Mouse (Mus musculus): ENCODE measurements around the gene Gm2163.
"Not testable (repeated sequence)": the region's sequence is repeated elsewhere in the genome, so short reads cannot be mapped to it uniquely, and the experiment has no call there.

Gene Gm2163

DNA sequence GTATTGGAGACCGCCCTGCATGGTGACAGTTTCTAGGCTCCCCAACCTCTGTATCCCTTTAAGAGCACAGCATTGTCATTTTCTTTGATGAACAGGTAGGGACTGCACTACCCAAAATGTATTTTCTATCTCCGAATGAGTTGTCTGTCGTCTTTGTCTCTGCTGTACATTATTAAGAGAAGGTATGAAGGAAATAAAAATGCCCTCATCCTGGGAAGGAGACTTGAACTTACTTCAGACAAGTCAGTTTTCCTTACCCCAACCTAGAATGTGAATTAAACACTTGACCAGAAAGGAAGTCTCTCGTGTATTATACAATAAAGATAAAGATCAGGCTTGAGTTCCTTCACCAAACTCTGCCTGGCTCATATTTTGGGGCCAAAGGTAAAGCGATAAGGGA, at the start of gene Gm2163:
Gene Gm2163, plus strand, starts transcription at position 301 of the 400 bp plus-strand sequence.
- not testable (repeated sequence) for DNase-seq

DNA sequence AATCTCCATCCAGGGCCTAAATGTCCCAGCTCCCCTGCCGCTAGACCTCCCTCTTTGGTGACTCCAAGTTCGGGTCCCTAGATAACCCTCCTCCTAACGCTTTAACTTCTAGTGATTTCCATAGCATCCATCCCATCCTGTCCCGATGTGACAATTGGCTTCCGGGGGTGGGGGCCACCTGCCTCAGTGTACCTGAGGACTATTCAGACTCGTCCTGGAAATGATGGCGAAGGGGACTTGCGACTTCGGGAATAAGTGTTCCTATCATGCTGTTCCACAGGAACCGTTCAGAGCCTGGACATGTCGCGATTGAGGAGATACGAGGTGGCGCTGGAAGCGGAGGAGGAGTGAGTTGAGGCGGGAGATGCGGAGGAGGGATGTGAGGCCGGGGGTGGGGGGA, 27.5 kb upstream of the Gm2163 start, which contains the start of gene Gm21586:
Gene Gm21586, plus strand, starts transcription at position 301 of the 400 bp plus-strand sequence.
- not testable (repeated sequence) for DNase-seq

DNA sequence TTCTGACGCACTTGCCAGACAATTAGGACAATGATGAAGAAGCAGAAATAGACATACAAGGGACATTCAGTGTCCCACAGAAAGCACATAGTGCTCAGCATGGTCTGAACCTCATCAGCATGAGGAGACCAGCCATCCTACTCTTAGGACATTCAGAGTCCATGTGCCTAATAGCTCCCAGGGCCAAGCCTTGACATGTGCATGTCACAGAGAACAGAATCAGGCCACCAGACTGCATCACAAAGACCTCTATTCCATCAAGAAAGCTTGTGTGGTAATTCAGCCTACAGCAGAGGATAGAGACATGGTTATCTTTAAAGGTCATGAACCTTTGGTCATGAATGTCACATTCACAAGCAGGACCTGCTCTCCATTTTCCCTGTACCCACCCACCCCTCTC, 61.5 kb downstream of the Gm2163 start, which contains the start of gene Fam205a2:
Gene Fam205a2, minus strand, starts transcription at position 101 of the 400 bp plus-strand sequence.
- not testable (repeated sequence) for DNase-seq

DNA sequence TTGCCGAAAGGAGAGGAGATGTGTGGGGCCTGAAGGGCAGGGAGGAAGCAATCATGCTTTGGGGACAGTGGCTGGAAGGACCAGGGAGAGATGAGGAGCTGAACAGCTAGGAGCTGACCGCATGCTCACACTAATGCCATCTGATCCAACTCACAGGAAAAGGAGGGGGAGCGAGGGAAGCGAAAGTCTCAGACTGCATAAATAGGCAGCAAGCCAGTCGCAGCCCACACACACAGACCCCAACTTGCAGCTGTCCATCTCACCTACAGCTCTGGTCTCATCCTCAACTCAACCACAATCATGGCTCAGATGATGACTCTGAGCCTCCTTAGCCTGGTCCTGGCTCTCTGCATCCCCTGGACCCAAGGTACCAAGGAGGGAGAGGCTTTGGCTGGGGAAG, 145.3 kb downstream of the Gm2163 start, which contains the start of gene Gm10591:
Gene Gm10591, plus strand, starts transcription at position 301 of the 400 bp plus-strand sequence.
- not testable (repeated sequence) for DNase-seq

DNA sequence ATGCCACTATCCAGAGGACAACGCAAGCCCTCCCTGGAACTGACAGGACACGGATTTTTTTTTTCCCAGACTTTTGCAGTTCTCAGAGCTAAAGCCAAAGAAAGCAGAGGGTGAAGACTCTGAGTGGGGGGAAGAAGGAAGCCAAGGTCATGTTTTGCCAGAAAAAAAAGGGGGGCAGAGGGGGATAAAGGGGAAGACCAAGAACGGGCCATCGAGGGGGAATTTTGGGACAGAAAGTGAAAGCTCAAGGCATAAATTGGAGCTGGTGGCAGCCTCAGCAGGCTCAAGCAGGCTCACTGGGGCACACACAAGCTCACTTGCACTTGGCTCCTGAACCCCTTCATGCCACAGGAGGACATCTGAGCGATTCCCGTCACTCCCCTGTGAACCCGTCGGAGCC, 162.9 kb downstream of the Gm2163 start, which contains the start of gene Gm2564:
Gene Gm2564, plus strand, starts transcription at position 301 of the 400 bp plus-strand sequence.
- not testable (repeated sequence) for DNase-seq

All from cerebellum, postnatal 14 days (tissue).